Mouse (Mus musculus) limb, embryonic 13.5 days (tissue): ENCODE results near the gene Mmp21. TPM values are rescaled to one million over a fixed set of nuclear protein-coding genes. Genes with fewer than 3 reads are reported as not detected.

Experiments used
- ATAC-seq: fragments of 200-750 bp; cut with Nextera tagmentation; 2 replicates; pipeline ENCODE4 v1.8.0; 2017; ENCODE audit warnings: low read depth, moderate number of reproducible peaks, moderate TSS enrichment; ENCODE audit not compliant: low FRiP score
- H3K27ac ChIP-seq: fragments of 300-500 bp; sonication (generic); 2 replicates; pipeline ENCODE4 v1.5.1; 2015; ENCODE audit warnings: inconsistent platforms, mild to moderate bottlenecking, moderate library complexity
- H3K27me3 ChIP-seq: fragments of 300-500 bp; sonication (generic); 2 replicates; pipeline ENCODE4 v1.6.1; 2015; ENCODE audit warnings: mild to moderate bottlenecking, inconsistent platforms
- H3K36me3 ChIP-seq: fragments of 300-500 bp; sonication (generic); 2 replicates; pipeline ENCODE4 v1.6.1; 2015; ENCODE audit warnings: inconsistent platforms, mild to moderate bottlenecking, moderate library complexity
- H3K4me1 ChIP-seq: fragments of 300-500 bp; sonication (generic); 2 replicates; pipeline ENCODE4 v1.6.1; 2015; ENCODE audit warnings: inconsistent platforms
- H3K4me2 ChIP-seq: fragments of 300-500 bp; sonication (generic); replicated peaks from 2 replicates; pipeline ENCODE4 v1.6.1; 2015; ENCODE audit warnings: inconsistent platforms, mild to moderate bottlenecking, moderate library complexity
- H3K4me3 ChIP-seq: fragments of 300-500 bp; sonication (generic); 2 replicates; pipeline ENCODE4 v1.5.1; 2015; ENCODE audit warnings: moderate library complexity, mild to moderate bottlenecking, inconsistent platforms
- H3K9ac ChIP-seq: fragments of 300-500 bp; sonication (generic); 2 replicates; pipeline ENCODE4 v1.6.1; 2015; ENCODE audit warnings: mild to moderate bottlenecking, inconsistent platforms
- H3K9me3 ChIP-seq: fragments of 300-500 bp; sonication (generic); 2 replicates; pipeline ENCODE4 v1.6.1; 2016; ENCODE audit warnings: inconsistent platforms
- WGBS: fragments of 180-500 bp; shearing (Covaris S2); methylation state at CpG from one replicate; pipeline ENCODE4 v1.1.7; 2015; 5-methylcytosine and 5-hydroxymethylcytosine counted together
- polyA plus RNA-seq: library from polyadenylated mRNA; unstranded; fragments of >200 nt; fragmentation: Nextera tagmentation; extraction: Ambion mirVana; gene quantifications from 2 replicates; pipeline ENCODE4 v1.2.1, GENCODE M21; 2015

Mmp21 gene
- polyA plus RNA-seq, 1 experiment from 2014 or later: not detected

GRCm38 (mm10) chr7:133638821-133639220 lies 41.0 kb downstream of the Mmp21 start:
- Histone ChIP-seq H3K4me1 (peaks cover 24% of the 10 kb centered on the region), H3K9me3 (no peaks in the 10 kb centered on the region), H3K4me3 (peak overlapping the region; percentile 94), H3K27me3 (no peaks in the 10 kb centered on the region), H3K4me2 (peak overlapping the region; percentile 93), H3K36me3 (peaks cover 36% of the 10 kb centered on the region), H3K27ac (no peak overlapping the region), H3K9ac (no peak overlapping the region; the same call in 1 of the 2 replicates)
- ATAC-seq: no peak
- 86% methylated on average over 13 of the region's 13 CpGs for WGBS

- H3K4me2 ChIP-seq: peak overlapping the region; percentile 93
- peak overlapping the region; percentile 92 for H3K9ac ChIP-seq
- WGBS: 13% methylated on average over 13 of the region's 13 CpGs
- no peak overlapping the region for H3K27ac ChIP-seq
- peaks cover 24% of the 10 kb centered on the region for H3K4me1 ChIP-seq
- no peaks in the 10 kb centered on the region for H3K27me3 ChIP-seq
- H3K4me3 ChIP-seq: peak overlapping the region; percentile 94
- no peaks in the 10 kb centered on the region for H3K9me3 ChIP-seq
- ATAC-seq: no peak
- peaks cover 31% of the 10 kb centered on the region for H3K36me3 ChIP-seq
These were observed 41.6 kb downstream of the Mmp21 start for GRCm38 (mm10) chr7:133638306-133638705.

GRCm38 (mm10) chr7:133637361-133638305 lies 42.2 kb downstream of the Mmp21 start, which contains the start of gene Edrf1:
Gene Edrf1, plus strand, starts transcription at chr7:133637543.
- Histone ChIP-seq H3K4me2 (peak within 1 kb of the TSS; percentile 93), H3K27ac (peak within 1 kb of the TSS; percentile 87), H3K27me3 (no peaks in the 10 kb centered on the region), H3K36me3 (peaks cover 24% of the 10 kb centered on the region), H3K4me1 (peaks cover 24% of the 10 kb centered on the region), H3K4me3 (peak within 1 kb of the TSS; percentile 94), H3K9me3 (no peaks in the 10 kb centered on the region), H3K9ac (peak within 1 kb of the TSS; percentile 92)
- peak; percentile 96 for ATAC-seq
- under 1% methylated on average over 81 of the region's 81 CpGs for WGBS

- peak; percentile 12; the same call in 1 of the 2 replicates for ATAC-seq
- peak overlapping the region; percentile 94 for H3K4me3 ChIP-seq
- peaks cover 24% of the 10 kb centered on the region for H3K4me1 ChIP-seq
These were observed 43.0 kb downstream of the Mmp21 start for GRCm38 (mm10) chr7:133636738-133637352.

GRCm38 (mm10) chr7:133634932-133635650 lies 44.8 kb downstream of the Mmp21 start:
- 0 out of 2 replicates have a peak, but pooled peaks cover 4% of the 10 kb centered on the region for H3K36me3 ChIP-seq
- H3K9me3 ChIP-seq: no peaks in the 10 kb centered on the region
- WGBS: 19% methylated on average over 10 of the region's 12 CpGs
- peak; percentile 35; the same call in 1 of the 2 replicates for ATAC-seq
- H3K4me3 ChIP-seq: no peak overlapping the region
- peaks cover 6% of the 10 kb centered on the region; the same call in 1 of the 2 replicates for H3K27me3 ChIP-seq
- peak overlapping the region; percentile 27; the same call in 1 of the 2 replicates for H3K4me2 ChIP-seq
- H3K27ac ChIP-seq: peak overlapping the region; percentile 69
- peaks cover 24% of the 10 kb centered on the region for H3K4me1 ChIP-seq
- H3K9ac ChIP-seq: no peak overlapping the region

More at GRCm38 (mm10) chr7:133636738-133637352, 43.0 kb downstream of the Mmp21 start:
- H3K4me2 ChIP-seq: peak overlapping the region; percentile 93
- peaks cover 16% of the 10 kb centered on the region for H3K36me3 ChIP-seq
- peak overlapping the region; percentile 72 for H3K9ac ChIP-seq
- 3% methylated on average over 21 of the region's 21 CpGs for WGBS
- no peaks in the 10 kb centered on the region for H3K9me3 ChIP-seq
- peak overlapping the region; percentile 87; the same call in 1 of the 2 replicates for H3K27ac ChIP-seq
- H3K27me3 ChIP-seq: no peaks in the 10 kb centered on the region

- WGBS: 28% methylated on average over 2 of the region's 2 CpGs
- Histone ChIP-seq H3K27ac (no peak overlapping the region), H3K9ac (no peak overlapping the region), H3K9me3 (no peaks in the 10 kb centered on the region), H3K4me3 (no peak overlapping the region), H3K4me2 (no peak overlapping the region), H3K27me3 (peaks cover 6% of the 10 kb centered on the region; the same call in 1 of the 2 replicates), H3K4me1 (peaks cover 12% of the 10 kb centered on the region), H3K36me3 (no peaks in the 10 kb centered on the region)
- ATAC-seq: no peak
These were observed 47.4 kb downstream of the Mmp21 start for GRCm38 (mm10) chr7:133632476-133632875.

- H3K9me3 ChIP-seq: no peaks in the 10 kb centered on the region
- H3K4me2 ChIP-seq: no peak overlapping the region
- H3K9ac ChIP-seq: no peak overlapping the region
- peaks cover 10% of the 10 kb centered on the region for H3K4me1 ChIP-seq
- no peaks in the 10 kb centered on the region for H3K36me3 ChIP-seq
- no peak for ATAC-seq
- H3K27ac ChIP-seq: no peak overlapping the region
- H3K4me3 ChIP-seq: no peak overlapping the region
- H3K27me3 ChIP-seq: peaks cover 6% of the 10 kb centered on the region; the same call in 1 of the 2 replicates
- WGBS: 80% methylated on average over 5 of the region's 5 CpGs
These were observed 49.0 kb downstream of the Mmp21 start for GRCm38 (mm10) chr7:133630821-133631220.

GRCm38 (mm10) chr7:133627184-133627936 lies 52.5 kb downstream of the Mmp21 start:
- 59% methylated on average over 14 of the region's 14 CpGs for WGBS
- ATAC-seq: no peak

More at GRCm38 (mm10) chr7:133627184-133627936, 52.5 kb downstream of the Mmp21 start:
- H3K27me3 ChIP-seq: peaks cover 19% of the 10 kb centered on the region; the same call in 1 of the 2 replicates
- no peak overlapping the region for H3K27ac ChIP-seq
- H3K36me3 ChIP-seq: no peaks in the 10 kb centered on the region
- no peak overlapping the region for H3K4me2 ChIP-seq
- H3K4me3 ChIP-seq: no peak overlapping the region
- no peaks in the 10 kb centered on the region for H3K9me3 ChIP-seq
- H3K9ac ChIP-seq: no peak overlapping the region
- H3K4me1 ChIP-seq: no peaks in the 10 kb centered on the region

Other genes with a start within 250 kb of the Mmp21 start
- gene Tex36, start 77.9 kb downstream of the Mmp21 start, polyA plus RNA-seq: not detected in 2 replicates
- 21.6 TPM in 2 replicates for gene Edrf1, start 42.5 kb downstream of the Mmp21 start, polyA plus RNA-seq
- 206 and 207 TPM in 2 replicates for gene Bccip, start 29.3 kb upstream of the Mmp21 start, polyA plus RNA-seq
- 32.5 and 36.5 TPM in 2 replicates for gene Uros, start 30.0 kb upstream of the Mmp21 start, polyA plus RNA-seq
- gene Fank1, start 96.8 kb upstream of the Mmp21 start, polyA plus RNA-seq: 0.17 and 0.22 TPM in 2 replicates
- gene Dhx32, start 102.7 kb upstream of the Mmp21 start, polyA plus RNA-seq: 17.9 and 18.6 TPM in 2 replicates